Comparison of ENCODE assay signal across 16 mouse cellular contexts in the genomic region with DNA sequence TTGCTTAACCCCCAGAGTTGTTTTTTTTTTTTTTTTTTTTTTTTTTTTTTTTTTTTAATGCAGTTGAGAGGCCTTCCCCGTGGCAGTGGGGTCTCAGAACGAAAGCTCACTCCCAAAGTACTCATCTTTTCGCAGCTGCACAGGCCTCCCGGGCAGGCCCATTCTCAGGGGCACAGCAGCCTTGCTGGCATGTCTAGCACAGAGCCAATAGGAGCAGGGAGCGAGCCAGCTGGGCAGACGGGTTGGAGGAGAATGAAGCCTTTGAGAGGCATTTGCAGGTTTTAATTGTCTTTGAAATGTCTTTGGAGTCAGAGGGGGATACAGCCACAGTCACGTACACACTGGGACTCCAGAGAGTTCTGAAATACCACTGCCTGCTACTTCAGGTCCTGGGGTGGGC.
DNase-seq lines count a peak whose midpoint lies in the region; ATAC-seq lines count a peak whose summit lies in the region.
"Had no signal": no experiment of that assay in that cellular context is flagged by ENCODE, and none has a peak within 500 bp of the region (broad histone marks: within the 10 kb centered on the region; RNA-seq: fewer than 3 reads in every experiment).

No protein-coding gene starts in this region.

- H3K9ac ChIP-seq in limb, embryonic 15.5 days = no peak overlapping the region
- no peak overlapping the region for H3K9ac ChIP-seq in forebrain, embryonic 13.5 days
- H3K9ac ChIP-seq: heart, embryonic 15.5 days; liver, postnatal 0 days had no signal

- no peaks in the 10 kb centered on the region for H3K9me3 ChIP-seq in limb, embryonic 15.5 days
- H3K9me3 ChIP-seq in limb, embryonic 10.5 days (replicated peaks) = no peaks in the 10 kb centered on the region
- H3K9me3 ChIP-seq in forebrain, embryonic 13.5 days (replicated peaks) = no peaks in the 10 kb centered on the region
- H3K9me3 ChIP-seq: heart, embryonic 15.5 days had no signal

- peak overlapping the region; percentile 11; the same call in 1 of the 2 replicates for H3K27ac ChIP-seq in limb, embryonic 15.5 days
- no peak overlapping the region for H3K27ac ChIP-seq in limb, embryonic 10.5 days
- H3K27ac ChIP-seq in forebrain, embryonic 13.5 days = no peak overlapping the region
- H3K27ac ChIP-seq: heart, embryonic 15.5 days had no signal

- no peak for ATAC-seq in limb, embryonic 15.5 days (ENCODE audit: insufficient number of reproducible peaks, low FRiP score, low TSS enrichment, low read depth)
- ATAC-seq in forebrain, embryonic 13.5 days = peak; percentile 65; the same call in 1 of the 2 replicates
- ATAC-seq in erythroblast, adult 5-6 weeks (replicated peaks; ENCODE audit: low FRiP score, poor library complexity, severe bottlenecking) = no peak
- ATAC-seq: inflammation-experienced regulatory T-cells, adult 6 months; liver, postnatal 0 days had no signal

- no peaks in the 10 kb centered on the region for H3K27me3 ChIP-seq in limb, embryonic 15.5 days
- H3K27me3 ChIP-seq in limb, embryonic 10.5 days (ENCODE audit: low read depth, poor library complexity, severe bottlenecking) = no peaks in the 10 kb centered on the region
- H3K27me3 ChIP-seq in forebrain, embryonic 13.5 days = no peaks in the 10 kb centered on the region; the same call in 1 of the 2 replicates
- H3K27me3 ChIP-seq: heart, embryonic 15.5 days had no signal

- no peak overlapping the region for H3K4me2 ChIP-seq in limb, embryonic 15.5 days
- no peak overlapping the region for H3K4me2 ChIP-seq in forebrain, embryonic 13.5 days
- H3K4me2 ChIP-seq: heart, embryonic 15.5 days; midbrain, embryonic 11.5 days had no signal

- H3K4me1 ChIP-seq in limb, embryonic 15.5 days = peaks cover 9% of the 10 kb centered on the region
- 0 out of 2 replicates have a peak, but pooled peaks cover 3% of the 10 kb centered on the region for H3K4me1 ChIP-seq in limb, embryonic 10.5 days
- H3K4me1 ChIP-seq in forebrain, embryonic 13.5 days = 0 out of 2 replicates have a peak, but pooled peaks cover 11% of the 10 kb centered on the region

- H3K36me3 ChIP-seq in limb, embryonic 15.5 days = no peaks in the 10 kb centered on the region
- H3K36me3 ChIP-seq in limb, embryonic 10.5 days = no peaks in the 10 kb centered on the region
- no peaks in the 10 kb centered on the region for H3K36me3 ChIP-seq in forebrain, embryonic 13.5 days (ENCODE audit: poor library complexity, severe bottlenecking)
- H3K36me3 ChIP-seq: heart, embryonic 15.5 days had no signal

- WGBS in limb, embryonic 15.5 days = 36% methylated on average over 7 of the region's 7 CpGs
- WGBS in limb, embryonic 10.5 days = 56% methylated on average over 7 of the region's 7 CpGs
- 13% methylated on average over 7 of the region's 7 CpGs for WGBS in forebrain, embryonic 13.5 days

- H3K4me3 ChIP-seq in limb, embryonic 15.5 days = no peak overlapping the region
- H3K4me3 ChIP-seq in limb, embryonic 10.5 days = no peak overlapping the region
- no peak overlapping the region for H3K4me3 ChIP-seq in forebrain, embryonic 13.5 days
- H3K4me3 ChIP-seq: heart, embryonic 15.5 days had no signal

- peak; percentile 12 for DNase-seq in adrenal gland, postnatal 14 days
- no peak for DNase-seq in adrenal gland, adult 8-10 months
- DNase-seq in limb, embryonic 10.5 days (ENCODE audit: low spot score) = no peak
- DNase-seq in brain, adult 2 months (ENCODE audit: low read depth, low spot score) = peak; percentile 20
- no peak for DNase-seq in spleen, postnatal 4 days (ENCODE audit: low spot score in 2 of 2)
- DNase-seq: cerebellum, postnatal 36 days; gastrocnemius, postnatal 25 days; kidney, postnatal 36 days; liver, postnatal 0 days; thymus, adult 2 months had no signal

Comparison
In these comparisons a context has a peak if more than half of its experiments do, and no peak if none do; other contexts are left out.
1. DNase-seq: peak in adrenal gland, postnatal 14 days (single experiment) and brain, adult 2 months (single experiment); none in adrenal gland, adult 8-10 months (single experiment), limb, embryonic 10.5 days (single experiment) and spleen, postnatal 4 days (0 of 2).